Mouse (Mus musculus): ENCODE measurements around the gene Cltb.

Cltb gene

DNA sequence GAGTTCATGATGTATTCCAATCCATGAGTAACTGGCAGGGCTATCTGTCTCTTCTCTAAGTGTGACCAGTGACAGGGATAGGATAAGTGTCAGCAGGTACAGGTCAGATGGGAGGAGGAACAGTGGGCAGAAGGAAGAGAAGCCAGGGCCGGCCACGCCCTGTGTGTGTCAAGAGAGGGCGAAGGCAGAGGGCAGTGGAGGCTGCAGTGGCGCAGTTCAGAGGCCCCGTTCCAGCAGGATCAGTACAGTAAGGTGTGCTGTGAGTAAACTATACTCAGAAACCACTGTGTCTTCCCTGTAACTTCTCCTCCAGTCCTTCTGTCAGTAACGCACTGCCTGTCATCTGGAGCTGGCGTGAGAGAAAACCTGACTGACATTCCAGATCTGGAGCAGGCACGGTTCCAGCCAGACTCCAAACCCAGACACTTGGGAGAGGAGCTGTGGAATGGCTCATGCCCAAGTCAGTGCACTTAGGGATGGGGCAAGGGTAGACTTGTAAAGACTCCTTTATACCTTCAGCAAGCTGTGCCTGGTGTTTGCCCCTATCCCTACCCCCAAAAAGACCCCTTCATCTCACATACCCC lies 14.9 kb downstream of the Cltb start:
- no peak for DNase-seq (ENCODE audit: low read depth)

- no peak for DNase-seq (ENCODE audit: low read depth)
Measured at GRCm38 (mm10) chr13:54593617-54594016, 17.5 kb downstream of the Cltb start.

- DNase-seq (ENCODE audit: low read depth): no peak
Measured at GRCm38 (mm10) chr13:54591776-54592356, 19.3 kb downstream of the Cltb start.

- DNase-seq (ENCODE audit: low read depth): peak; percentile 99
Measured at GRCm38 (mm10) chr13:54589996-54590951, 20.9 kb downstream of the Cltb start, which contains the start of the genes Nop16 and Higd2a. Nop16 (minus strand) TSS chr13:54590090. Higd2a (plus strand) TSS chr13:54590207.

GRCm38 (mm10) chr13:54589414-54589995 lies 21.6 kb downstream of the Cltb start:
- DNase-seq (ENCODE audit: low read depth): no peak

- DNase-seq (ENCODE audit: low read depth): no peak
Measured at GRCm38 (mm10) chr13:54585831-54586230, 25.3 kb downstream of the Cltb start.

GRCm38 (mm10) chr13:54582860-54583259 lies 28.3 kb downstream of the Cltb start:
- no peak for DNase-seq (ENCODE audit: low read depth)

GRCm38 (mm10) chr13:54582126-54582525 lies 29.0 kb downstream of the Cltb start:
- DNase-seq (ENCODE audit: low read depth): no peak

GRCm38 (mm10) chr13:54581385-54581784 lies 29.8 kb downstream of the Cltb start:
- DNase-seq (ENCODE audit: low read depth): no peak

DNA sequence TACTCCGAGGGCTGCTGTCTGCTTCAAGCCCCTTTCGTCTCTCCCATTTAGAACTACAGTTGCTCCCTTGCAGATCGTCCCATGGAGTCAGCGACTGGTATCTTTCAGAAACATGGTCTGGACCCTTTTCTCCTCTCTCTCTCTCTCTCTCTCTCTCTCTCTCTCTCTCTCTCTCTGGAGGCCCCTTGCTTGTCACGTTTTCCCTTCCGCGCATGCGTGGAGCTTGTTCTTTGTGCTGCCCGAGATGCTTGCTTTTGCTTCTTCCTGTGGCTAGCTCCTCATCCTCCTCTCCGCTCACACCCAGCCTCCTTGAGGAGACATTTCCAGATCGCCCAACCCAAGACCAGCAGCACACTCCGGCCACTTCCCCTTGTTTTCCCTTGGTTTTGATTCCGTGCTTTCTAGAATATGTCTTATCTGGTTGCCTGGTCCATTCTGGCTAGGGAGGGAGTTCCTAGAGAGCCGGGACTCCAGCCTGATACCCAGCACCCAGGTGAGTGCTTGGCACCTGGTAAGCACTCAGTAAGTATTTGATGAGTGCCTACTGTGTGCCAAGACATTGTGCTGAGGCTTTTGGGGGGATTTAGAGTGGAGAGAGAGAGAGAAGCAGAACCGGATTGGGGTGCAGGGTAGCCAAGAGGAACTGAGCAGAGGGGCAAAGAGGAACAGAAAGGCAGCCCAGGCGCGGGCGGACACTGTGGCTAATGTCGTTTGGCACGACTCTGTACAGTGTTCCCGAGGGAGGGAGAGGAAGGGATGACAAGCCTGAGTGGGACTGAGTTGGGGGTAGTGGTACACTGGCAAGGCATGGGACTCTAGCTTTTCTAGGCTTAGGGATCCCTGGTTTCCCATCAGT lies 33.3 kb downstream of the Cltb start:
- DNase-seq (ENCODE audit: low read depth): no peak

DNA sequence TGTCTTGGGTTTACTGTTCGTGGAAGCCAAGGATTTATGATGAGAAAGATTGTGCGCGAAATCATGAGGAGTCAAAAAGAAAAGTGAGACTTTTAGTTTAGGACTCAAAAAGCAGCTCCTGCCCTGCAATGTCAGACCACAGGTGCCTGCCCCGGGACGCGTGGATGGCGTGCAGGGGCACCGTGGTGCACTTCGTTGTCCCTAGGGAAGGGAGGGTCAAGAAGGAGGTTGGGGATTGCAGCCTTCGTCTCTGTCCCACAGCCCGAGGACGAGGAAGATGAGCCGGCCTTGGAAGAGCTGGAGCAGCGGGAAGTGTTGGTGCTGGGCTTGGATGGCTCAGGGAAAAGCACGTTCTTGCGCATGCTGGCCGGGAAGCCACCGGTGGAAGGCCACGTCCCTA lies 35.7 kb downstream of the Cltb start:
- no peak for DNase-seq (ENCODE audit: low read depth)

DNA sequence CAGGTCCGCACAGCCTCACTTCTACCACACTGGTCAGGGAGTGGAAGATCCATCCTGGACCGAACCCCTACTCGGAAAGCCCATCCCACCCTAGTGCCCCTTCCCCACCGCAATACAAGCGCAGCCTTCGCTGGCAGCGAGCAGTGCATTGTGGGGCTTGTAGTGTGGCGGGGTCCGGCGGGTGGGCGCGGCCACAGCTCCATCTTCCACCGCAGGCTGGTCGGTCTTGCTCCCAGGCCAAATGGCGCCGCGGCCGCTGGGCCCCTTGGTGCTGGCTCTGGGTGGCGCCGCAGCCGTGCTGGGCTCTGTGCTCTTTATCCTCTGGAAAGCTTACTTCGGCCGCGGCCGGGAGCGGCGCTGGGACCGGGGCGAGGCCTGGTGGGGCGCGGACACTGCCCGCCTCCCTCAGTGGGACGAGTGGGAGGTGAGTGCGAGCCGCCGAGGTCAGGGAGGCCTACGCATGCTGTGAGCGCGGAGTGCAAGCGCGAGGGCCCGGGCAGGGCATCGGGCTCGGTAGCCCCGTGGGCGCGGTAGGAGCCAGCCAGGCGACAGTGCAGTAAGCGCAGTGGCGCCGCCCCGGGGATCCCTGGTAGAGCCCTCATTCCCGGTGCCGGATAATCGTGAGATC lies 36.2 kb downstream of the Cltb start, which contains the start of gene Arl10:
Gene Arl10 (plus strand): TSS at position 162 of the 628 bp plus-strand sequence.
- no peak for DNase-seq (ENCODE audit: low read depth)

GRCm38 (mm10) chr13:54572621-54573020 lies 38.5 kb downstream of the Cltb start:
- no peak for DNase-seq (ENCODE audit: low read depth)

DNA sequence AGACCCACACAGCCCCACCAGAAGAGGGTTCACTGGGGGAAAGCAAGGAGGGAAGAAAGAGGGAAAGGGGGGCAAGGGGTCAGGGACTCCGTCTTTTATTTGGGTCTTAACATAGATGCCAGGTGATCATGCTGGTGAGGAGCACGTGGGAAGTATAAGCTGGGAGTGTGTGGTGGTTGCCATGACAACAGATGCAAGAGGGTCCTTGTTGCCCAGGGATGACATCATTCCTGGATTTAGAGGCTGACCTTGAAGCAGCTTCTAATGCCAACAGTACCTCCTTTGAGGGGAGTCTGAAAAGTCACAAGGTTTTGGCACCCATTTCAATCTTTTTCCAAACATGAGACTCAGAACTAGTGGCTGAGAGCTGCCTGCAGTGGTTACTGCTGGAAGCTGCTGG lies 39.5 kb downstream of the Cltb start:
- DNase-seq (ENCODE audit: low read depth): no peak

DNA sequence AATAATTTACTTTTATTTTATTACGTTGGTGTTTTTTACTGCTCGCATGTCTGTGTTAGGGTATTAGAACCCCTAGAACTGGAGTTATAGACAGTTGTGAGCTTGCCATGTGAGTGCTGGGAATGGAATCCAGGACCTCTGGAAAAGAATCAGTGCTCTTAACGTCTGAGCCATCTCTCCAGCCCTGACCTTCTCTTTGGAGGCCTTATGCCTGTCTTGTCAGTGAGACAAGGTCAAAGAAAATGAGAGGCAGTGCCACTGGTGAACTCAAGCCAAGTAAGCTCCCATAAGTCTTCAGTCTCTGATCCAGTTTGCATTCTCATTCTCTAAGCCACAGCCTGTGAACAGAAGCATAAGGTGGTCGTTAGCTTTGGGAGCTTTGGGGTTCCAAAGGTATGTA lies 40.4 kb downstream of the Cltb start:
- no peak for DNase-seq (ENCODE audit: low read depth)

GRCm38 (mm10) chr13:54569282-54569681 lies 41.9 kb downstream of the Cltb start:
- DNase-seq (ENCODE audit: low read depth): no peak

- DNase-seq (ENCODE audit: low read depth): no peak
Measured at GRCm38 (mm10) chr13:54568380-54568779, 42.8 kb downstream of the Cltb start.

DNA sequence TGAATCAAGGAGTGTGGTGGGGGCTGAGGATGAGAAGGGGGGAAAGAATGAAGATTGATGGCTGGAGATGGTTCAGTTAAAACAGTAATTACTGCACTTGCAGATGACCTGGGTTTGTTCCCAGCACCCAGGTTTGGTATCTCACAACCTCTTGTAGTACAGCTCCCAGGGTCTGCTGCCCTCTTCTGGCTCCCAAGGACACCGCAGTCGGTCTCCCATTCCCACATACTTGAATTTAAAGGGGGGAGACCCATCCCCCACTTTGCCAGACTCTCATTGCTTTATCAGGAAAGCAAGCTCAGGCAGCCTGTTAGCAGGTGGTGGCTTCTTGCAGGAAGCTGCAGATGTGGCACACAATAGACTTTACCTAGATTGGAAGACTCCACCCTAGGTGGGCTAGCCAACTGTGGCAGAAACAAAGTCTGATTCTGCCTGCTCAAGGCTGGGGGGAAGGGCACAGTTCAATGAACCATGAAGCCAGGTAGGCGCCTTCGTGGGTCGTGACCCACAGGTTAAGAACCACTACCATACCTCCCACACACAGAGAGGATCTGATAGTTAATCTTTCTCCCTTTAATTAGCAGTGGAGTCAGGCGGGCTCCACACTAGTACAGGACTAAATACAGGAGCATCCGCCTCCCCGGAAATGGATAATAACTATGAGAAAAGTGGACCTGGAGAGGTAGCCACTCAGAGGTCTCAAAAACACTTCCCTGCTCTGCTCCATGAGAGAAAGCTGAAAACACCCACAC lies 45.4 kb downstream of the Cltb start:
- no peak for DNase-seq (ENCODE audit: low read depth)

DNA sequence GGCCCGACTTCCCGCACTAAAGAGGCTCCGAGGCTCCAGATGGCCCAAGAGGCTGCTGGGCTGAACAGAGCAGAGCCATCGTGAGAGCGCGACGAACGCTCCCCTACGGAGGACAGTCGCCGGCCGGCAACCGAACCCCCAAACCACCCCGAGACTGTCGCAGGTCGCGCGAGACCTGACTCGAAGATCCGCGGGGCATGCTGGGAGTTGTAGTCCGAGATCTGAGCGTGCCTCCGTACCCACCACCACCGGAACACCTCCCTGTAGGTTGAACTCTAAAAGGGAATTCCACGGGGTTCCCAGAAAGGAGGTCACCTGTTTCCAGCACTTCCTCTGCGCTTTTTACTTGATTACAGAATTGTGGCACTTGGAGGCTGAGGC lies 46.0 kb downstream of the Cltb start, which contains the start of gene 4833439L19Rik:
Gene 4833439L19Rik (minus strand): TSS at position 235 of the 381 bp plus-strand sequence.
- DNase-seq (ENCODE audit: low read depth): peak; percentile 90

Data from c-Kit-positive CD71-positive TER-119-negative erythroid progenitor cells, embryonic 14.5 days (primary cell).